Mouse (Mus musculus) erythroid progenitor cell, adult 5-6 weeks (primary cell): ENCODE results near the gene Cct8l1. TPM values are rescaled to one million over a fixed set of nuclear protein-coding genes. Genes with fewer than 3 reads are reported as not detected.

Experiments
- total RNA-seq, 2 experiments: library from RNA; stranded (forward) in 1 of 2; stranded (reverse) in 1 of 2; fragments of 150-400 nt in 1 of 2; fragments of 186-747, 209-891 nt in 1 of 2; gene quantifications; 2 replicates each; pipeline versions ENCODE4 v1.2.3 to v1.2.4; 2015 to 2017; ENCODE audit warnings: low replicate concordance in 2 of 2

The Cct8l1 gene
- total RNA-seq, 2 experiments from 2014 or later, result not detected

Other genes starting within 250 kb of the Cct8l1 start
- 133 and 153 TPM in 2 replicates for gene Kmt2c, start 17.3 kb upstream of the Cct8l1 start, total RNA-seq (2015; ENCODE audit: low replicate concordance)
- gene Kmt2c, start 17.3 kb upstream of the Cct8l1 start, total RNA-seq (2017; ENCODE audit: low replicate concordance), result 153 and 179 TPM in 2 replicates
- gene Xrcc2, start 189.8 kb downstream of the Cct8l1 start, total RNA-seq (2015; ENCODE audit: low replicate concordance), result 4.6 and 18.0 TPM in 2 replicates
- 6.9 and 13.6 TPM in 2 replicates for gene Xrcc2, start 189.8 kb downstream of the Cct8l1 start, total RNA-seq (2017; ENCODE audit: low replicate concordance)
- 0.72 TPM in 1 of 2 replicates, not detected in the other for gene Actr3b, start 243.9 kb downstream of the Cct8l1 start, total RNA-seq (2015; ENCODE audit: low replicate concordance)
- not detected in 2 replicates for gene Actr3b, start 243.9 kb downstream of the Cct8l1 start, total RNA-seq (2017; ENCODE audit: low replicate concordance)